Mouse (Mus musculus): ENCODE data around the gene Nsun4.

DNA sequence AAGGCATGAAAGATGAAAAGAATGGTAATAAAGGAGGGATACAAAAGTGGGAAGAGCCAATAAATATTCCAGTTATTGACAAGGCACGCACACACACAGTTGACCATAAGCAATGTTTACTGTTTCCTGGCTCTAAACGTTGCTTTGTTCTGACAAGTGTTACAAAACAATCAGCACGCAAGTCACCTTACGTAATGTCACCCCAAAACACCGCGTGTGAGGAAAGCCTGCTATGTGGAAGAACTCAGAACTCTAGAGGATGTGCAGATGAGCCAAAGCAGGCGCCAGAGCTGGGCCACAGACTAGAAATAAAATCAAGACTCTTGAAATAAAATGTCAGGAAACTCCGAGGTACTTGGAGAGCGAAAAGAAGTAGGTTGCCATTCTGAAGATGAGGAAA is 20.8 kb downstream of the Nsun4 start:
- TF ChIP-seq POLR2A (IDR thresholded peaks at IDR 0.05; ENCODE audit: extremely low read depth, insufficient read depth, low read length): no peak
- TF ChIP-seq CTCF (IDR thresholded peaks at IDR 0.05; ENCODE audit: extremely low read depth, insufficient read depth, low read length): no peak

Measured in cortical plate, adult 2 months (tissue).